Mouse (Mus musculus): ENCODE measurements around the gene H2-Ab1. TPM values are rescaled to one million over a fixed set of nuclear protein-coding genes. Genes with fewer than 3 reads are reported as not detected.
"Not testable (repeated sequence)": the region's sequence is repeated elsewhere in the genome, so short reads cannot be mapped to it uniquely, and the experiment has no call there.

H2-Ab1 gene
- total RNA-seq (2021), result 1 to 10 TPM; 2.3 to 2.7 TPM
- long read RNA-seq, experiment 1, partial matches to known transcripts, result 1 of 3 reads
- long read RNA-seq, experiment 1, other reads (novel, unspliced or antisense), result 0 of 3 reads
- long read RNA-seq, experiment 2, transcript H2-Ab1-201 (6 exons, 1,212 nt), result major isoform, 12 of 12 reads
- long read RNA-seq, experiment 2, partial matches to known transcripts, result 0 of 12 reads
- long read RNA-seq, experiment 2, other reads (novel, unspliced or antisense), result 0 of 12 reads

DNA sequence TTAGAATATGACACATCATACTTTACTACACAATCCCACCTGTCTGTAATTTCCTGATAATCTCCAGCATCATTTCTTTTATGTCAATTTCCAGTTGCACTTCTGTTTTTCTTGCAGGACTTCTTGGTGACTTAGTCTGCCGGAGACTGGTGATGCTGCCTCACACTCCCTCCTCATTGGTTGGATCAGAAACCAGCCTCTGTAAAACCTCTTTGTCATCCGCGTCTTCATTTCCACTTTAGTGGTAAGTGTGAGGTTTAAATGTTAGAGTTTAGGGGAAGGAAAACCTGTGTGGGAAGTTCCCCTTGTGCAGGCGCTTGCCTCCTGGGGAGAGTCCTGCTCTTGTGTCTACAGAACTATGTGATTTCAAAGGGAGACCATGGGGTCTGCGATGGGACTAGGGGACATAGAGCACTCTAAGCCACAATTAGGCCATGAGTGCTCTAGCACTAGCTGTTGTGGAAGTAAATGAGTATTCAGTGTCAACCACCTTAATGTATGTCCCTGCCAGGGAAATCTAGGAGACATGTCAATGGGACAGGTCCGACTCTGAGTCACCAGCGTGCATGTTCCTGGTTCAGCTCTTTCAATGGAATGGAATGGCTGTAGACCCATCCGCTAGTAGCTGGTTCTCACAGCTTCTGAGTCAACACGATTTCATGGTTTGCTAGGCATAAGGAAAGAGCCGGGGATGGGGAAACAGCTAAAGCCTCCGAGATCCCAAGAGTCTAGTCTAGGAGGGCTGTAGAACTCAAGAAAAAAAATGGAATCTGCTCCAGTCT is at the start of gene H2-Ab1:
H2-Ab1 (plus strand) TSS at position 96 of the 782 bp plus-strand sequence.
- peak; percentile 79 to 88 for DNase-seq (ENCODE audit: low spot score in 2 of 2)

DNA sequence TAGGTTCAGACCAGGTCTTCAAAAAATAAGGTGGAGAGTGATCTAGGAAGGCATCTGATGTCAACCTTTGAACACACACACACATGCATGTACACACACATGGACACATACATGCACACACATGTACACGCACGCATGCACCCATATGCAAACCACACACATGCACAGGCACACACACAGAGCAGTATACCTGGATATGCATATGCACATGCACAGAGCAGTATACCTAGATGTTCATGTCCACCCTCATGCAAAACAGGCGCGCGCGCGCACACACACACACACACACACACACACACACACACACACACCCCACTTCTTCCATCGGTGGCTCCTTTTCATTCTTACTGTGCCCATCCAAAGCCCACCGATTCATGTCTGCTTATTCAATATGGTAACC is 49.6 kb upstream of the H2-Ab1 start:
- DNase-seq (ENCODE audit: low spot score in 2 of 2), result no peak

GRCm38 (mm10) chr17:34208421-34208820 is 49.1 kb upstream of the H2-Ab1 start:
- no peak for DNase-seq (ENCODE audit: low spot score in 2 of 2)

GRCm38 (mm10) chr17:34209680-34210079 is 47.8 kb upstream of the H2-Ab1 start:
- no peak for DNase-seq (ENCODE audit: low spot score in 2 of 2)

DNA sequence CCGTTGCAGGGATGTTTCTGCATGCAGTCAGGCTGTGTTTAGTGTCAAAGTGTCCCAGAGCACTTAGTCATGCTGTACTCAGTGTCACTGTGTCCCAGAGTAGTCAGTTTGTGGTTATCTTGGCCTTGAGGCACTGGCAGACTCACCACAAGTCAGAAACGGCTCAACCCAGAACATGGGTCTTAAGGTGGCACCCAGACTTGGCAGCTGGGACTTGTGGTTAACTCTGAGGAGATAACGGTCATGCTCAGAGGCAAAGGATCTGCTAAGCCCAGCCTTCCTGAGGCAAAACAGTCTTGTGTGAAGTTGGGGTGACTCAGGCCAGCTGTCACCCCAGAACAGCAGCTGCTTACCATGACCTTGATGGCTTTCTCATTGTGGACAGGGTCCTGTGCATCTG is 46.9 kb upstream of the H2-Ab1 start:
- DNase-seq (ENCODE audit: low spot score in 2 of 2), result no peak

DNA sequence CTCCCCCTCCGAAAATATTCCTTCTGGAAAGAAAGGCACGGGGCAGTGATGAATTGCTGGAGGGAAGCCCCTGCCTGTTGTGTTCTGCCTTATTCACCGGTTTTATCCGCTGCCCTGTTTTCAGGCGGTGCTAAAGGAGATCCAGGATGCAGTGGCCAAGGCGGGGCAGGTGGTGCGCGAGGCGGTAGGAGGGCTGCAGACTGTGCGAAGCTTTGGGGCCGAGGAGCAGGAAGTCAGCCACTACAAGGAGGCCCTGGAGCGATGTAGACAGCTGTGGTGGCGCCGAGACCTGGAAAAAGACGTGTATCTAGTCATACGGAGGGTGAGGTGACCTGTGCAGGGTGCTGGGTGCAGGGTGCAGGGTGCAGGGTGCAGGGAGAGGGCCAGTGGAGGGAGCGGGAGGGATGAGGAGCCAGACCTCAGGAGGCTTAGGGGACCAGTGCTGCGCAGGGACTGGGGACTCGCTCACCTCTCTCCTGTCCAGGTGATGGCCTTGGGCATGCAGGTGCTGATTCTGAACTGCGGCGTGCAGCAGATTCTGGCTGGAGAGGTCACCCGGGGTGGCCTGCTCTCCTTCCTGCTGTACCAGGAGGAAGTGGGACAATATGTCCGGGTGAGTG is 45.6 kb upstream of the H2-Ab1 start:
- DNase-seq (ENCODE audit: low spot score in 2 of 2), result no peak

- no peak for DNase-seq (ENCODE audit: low spot score in 2 of 2)
These were observed 43.6 kb upstream of the H2-Ab1 start for GRCm38 (mm10) chr17:34213936-34214335.

DNA sequence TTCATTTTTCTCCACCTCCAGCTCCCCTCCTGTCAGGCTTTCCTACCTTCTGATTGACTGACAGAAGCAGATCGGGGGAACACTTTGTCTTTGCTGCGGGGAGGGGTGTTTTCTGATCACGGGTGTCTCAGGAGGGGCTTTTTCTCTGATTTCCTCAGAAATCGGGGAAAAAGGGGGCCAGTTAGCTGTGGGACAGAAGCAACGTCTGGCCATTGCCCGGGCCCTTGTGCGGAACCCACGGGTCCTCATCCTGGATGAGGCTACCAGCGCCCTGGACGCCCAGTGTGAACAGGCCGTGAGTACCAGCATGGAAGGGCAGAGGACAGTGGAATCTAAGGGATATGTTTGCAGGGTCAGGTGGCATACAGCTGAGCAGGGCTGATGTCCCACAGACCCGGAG is 42.3 kb upstream of the H2-Ab1 start:
- no peak for DNase-seq (ENCODE audit: low spot score in 2 of 2)

GRCm38 (mm10) chr17:34217216-34217928 is 40.1 kb upstream of the H2-Ab1 start:
- no peak for DNase-seq (ENCODE audit: low spot score in 2 of 2)

- no peak for DNase-seq (ENCODE audit: low spot score in 2 of 2)
These were observed 39.5 kb upstream of the H2-Ab1 start for GRCm38 (mm10) chr17:34217986-34218385.

DNA sequence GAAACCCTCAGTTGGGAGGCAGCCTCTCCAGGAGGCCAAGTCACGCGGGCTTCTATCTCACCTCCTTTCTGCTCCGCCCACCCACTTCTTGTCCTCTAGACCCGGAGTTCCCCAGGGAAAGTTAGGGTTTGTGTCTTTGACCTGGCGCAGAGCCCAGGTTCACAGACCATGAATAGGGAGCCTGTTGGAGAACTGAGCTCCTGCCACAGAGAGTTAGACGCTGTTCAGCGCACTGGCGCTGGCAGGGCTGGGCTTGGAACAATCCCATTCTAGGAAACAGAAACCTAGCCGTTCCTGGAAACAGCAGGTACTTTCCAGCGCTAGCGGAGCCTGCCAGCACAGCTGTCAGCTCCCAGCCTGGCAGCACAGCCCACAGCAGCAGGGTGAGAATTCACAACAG is 38.8 kb upstream of the H2-Ab1 start:
- DNase-seq (ENCODE audit: low spot score in 2 of 2), result no peak

DNA sequence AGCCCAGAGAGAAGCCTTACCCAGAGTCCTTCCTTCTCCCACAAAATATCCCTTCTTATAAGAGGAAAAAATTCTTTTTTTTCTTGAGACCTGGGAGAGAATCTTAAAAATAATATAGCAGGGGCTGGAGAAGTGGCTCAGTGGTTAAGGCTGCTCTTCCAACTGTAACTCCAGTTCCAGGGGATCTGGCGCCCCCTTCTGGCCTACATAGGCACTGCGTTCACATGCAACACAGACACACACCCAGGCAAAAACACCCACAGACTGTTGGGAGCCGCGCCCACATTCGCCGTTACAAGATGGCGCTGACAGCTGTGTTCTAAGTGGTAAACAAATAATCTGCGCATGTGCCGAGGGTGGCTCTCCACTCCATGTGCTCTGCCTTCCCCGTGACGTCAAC is 38.4 kb upstream of the H2-Ab1 start:
- peak in 1 of 2 experiments; percentile 34 for DNase-seq (ENCODE audit: low spot score in 2 of 2)

GRCm38 (mm10) chr17:34219801-34220200 is 37.7 kb upstream of the H2-Ab1 start:
- DNase-seq (ENCODE audit: low spot score in 2 of 2), result peak in 1 of 2 experiments; percentile 78

GRCm38 (mm10) chr17:34220401-34220800 is 37.1 kb upstream of the H2-Ab1 start:
- not testable (repeated sequence) for DNase-seq (ENCODE audit: low spot score in 2 of 2)

DNA sequence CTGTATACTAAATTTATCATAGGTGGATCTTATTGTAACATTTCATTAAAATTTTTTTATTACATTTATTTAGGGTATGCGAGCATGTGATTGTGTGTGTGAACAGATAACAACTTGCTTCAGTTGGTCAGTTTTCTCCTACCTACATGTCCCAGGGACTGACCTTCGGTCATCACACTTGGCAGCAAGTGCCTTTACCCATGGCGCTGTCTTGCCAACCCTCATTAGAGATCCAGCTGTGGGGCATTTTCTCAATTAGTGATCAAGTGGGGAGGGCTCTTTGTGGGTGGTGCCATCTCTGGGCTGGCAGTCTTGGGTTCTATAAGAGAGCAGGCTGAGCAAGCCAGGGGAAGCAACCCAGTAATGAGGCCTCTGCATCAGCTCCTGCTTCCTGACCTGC is 32.7 kb upstream of the H2-Ab1 start:
- DNase-seq (ENCODE audit: low spot score in 2 of 2), result no peak

DNA sequence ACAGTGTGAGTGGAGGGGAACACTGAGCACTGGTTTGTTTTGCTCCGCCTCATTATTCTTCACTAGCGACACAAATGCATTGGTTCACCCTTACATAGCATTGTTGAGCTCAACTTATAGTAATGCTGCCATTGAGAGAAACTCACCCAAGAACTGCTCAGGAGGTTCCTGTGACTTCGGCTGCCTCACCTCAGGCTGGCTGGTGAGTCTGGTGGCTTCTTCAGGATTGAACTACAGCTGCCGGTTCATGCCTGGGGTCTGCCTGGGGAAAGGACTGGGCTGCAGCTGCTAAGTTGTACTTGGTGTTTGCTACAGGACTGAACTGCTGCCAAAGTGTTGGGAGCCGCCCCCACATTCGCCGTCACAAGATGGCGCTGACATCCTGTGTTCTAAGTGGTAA is 32.1 kb upstream of the H2-Ab1 start:
- DNase-seq (ENCODE audit: low spot score in 2 of 2), result no peak

- not testable (repeated sequence) for DNase-seq (ENCODE audit: low spot score in 2 of 2)
These were observed 31.6 kb upstream of the H2-Ab1 start for GRCm38 (mm10) chr17:34225911-34226310.

DNA sequence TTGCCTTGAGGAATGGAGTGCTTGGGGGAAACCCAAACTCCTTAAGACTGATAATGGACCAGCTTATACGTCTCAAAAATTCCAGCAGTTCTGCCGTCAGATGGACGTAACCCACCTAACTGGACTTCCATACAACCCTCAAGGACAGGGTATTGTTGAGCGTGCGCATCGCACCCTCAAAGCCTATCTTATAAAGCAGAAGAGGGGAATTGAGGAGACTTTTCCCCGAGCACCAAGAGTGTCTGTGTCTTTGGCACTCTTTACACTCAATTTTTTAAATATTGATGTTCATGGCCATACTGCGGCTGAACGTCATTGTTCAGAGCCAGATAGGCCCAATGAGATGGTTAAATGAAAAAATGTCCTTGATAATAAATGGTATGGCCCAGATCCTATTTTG is 26.5 kb upstream of the H2-Ab1 start:
- not testable (repeated sequence) for DNase-seq (ENCODE audit: low spot score in 2 of 2)

DNA sequence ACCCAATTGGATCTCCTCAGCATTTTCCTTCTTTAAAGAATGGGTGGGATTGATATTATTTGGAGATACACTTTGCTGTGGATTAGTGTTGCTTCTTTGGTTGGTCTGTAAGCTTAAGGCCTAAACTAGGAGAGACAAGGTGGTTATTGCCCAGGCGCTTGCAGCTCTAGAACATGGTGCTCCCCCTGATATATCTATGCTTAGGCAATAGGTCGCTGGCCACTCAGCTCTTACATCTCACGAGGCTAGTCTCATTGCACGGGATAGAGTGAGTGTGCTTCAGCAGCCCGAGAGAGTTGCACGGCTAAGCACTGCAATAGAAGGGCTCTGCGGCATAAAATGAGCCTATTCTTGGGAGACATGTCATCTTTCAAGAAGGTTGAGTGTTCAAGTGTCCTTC is 25.5 kb upstream of the H2-Ab1 start:
- not testable (repeated sequence) for DNase-seq (ENCODE audit: low spot score in 2 of 2)

DNA sequence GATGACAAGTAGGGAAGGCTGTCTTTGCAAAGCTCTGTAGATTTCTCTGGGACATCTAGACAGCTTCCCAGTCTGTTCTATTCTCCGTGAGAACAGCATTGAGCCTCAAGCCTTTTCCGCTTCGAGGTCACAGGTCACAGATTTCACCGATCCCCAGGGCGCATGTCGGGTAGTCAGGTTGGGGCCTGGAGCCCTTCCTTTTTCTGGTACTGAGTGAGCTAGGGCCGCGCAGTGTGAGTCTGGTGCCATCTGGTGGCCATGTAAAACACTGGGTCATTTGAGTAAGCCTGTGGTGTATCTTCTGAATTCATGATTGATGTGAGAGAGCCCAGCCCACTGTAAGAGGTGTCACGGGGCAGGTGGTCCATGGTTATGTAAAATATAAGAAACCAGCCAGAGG is 22.6 kb upstream of the H2-Ab1 start:
- DNase-seq (ENCODE audit: low spot score in 2 of 2), result peak; percentile 71

DNA sequence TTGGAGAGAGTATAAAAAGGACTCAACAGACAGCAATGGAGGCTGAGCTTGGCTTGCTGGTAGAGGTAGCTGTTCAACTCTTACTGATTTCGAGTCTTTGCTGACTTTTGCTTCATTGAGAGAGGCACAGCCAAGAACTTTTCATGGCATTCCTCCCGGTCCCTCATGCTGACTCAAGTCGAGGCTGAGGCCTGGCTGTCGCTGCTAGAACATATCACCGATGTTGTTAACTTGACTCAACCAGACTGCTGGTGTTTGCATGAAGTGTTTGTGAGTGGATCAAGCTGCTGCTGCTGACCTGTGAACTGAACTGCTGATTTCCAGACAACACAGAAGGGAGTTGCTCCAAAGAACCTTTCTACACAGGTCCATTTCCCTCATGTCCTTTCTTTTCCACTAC is 20.8 kb upstream of the H2-Ab1 start:
- DNase-seq (ENCODE audit: low spot score in 2 of 2), result no peak

GRCm38 (mm10) chr17:34237741-34238140 is 19.7 kb upstream of the H2-Ab1 start:
- no peak for DNase-seq (ENCODE audit: low spot score in 2 of 2)
